Mouse (Mus musculus) frontal cortex, postnatal 36 days (tissue): ENCODE measurements around the gene Atg4a.

Experiments
- DNase-seq, 2 experiments: peaks; one replicate each; pipeline ENCODE4 v3.0.0; 2022; ENCODE audit warnings: low spot score in 2 of 2

Gene Atg4a

DNA sequence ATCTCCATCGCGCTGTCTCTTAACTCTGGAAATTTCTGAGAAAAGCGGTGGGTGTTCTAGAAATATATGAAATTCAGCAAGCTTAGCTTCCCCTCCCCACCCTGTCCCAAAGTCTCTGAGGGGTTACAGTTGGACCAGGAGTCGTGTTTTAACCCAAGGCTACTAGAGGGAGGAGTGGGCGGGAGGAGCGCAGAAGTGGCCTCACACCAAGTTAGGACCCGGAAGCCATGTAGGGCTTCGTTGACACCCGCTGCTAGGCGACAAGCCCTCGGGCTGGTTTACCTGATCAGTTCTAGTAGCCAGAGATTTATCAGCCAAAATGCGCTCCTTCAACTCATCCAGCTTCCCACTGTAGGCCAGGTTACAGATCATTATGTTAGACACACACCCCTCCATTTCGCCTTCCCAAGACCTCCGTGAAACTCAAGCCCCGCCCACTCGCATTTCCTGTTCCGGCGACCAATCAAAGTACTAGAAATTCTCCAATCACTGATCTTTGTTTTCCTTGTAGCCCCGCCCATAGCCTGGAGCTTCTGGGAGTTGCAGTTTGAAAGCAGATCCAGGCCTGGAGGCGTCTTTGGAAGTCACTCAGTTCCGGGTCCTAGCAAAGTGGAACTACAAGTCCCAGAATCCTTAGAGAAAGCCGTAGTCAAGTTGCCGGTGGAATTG, at the start of gene Atg4a, which contains the start of gene Psmd10:
Gene Atg4a (plus strand): TSS at position 636 of the 669 bp plus-strand sequence.
Gene Psmd10 (minus strand): TSS at position 457 of the 669 bp plus-strand sequence.
- peak; percentile 83 to 93 for DNase-seq

DNA sequence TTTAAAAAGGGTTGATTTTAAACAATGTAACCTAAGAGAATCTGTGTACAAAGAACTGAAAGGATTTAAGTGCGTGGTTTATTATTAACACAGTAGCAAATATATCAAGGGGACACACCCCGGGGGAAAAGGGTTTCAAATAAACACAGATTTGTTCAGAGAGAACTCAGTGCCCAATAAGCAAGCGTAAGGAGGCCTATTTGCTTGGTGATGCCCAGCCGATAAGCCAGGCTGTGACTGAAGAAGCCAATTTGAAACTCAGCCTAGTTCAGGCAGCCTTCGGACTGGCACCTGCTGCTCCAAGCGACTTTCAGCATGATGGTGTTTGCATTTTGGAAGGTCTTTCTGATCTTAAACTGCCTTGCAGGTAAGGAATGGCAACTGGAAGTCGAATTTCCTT, 49.3 kb upstream of the Atg4a start, which contains the start of gene Vsig1:
Gene Vsig1 (plus strand): TSS at position 249 of the 400 bp plus-strand sequence.
- DNase-seq: no peak

DNA sequence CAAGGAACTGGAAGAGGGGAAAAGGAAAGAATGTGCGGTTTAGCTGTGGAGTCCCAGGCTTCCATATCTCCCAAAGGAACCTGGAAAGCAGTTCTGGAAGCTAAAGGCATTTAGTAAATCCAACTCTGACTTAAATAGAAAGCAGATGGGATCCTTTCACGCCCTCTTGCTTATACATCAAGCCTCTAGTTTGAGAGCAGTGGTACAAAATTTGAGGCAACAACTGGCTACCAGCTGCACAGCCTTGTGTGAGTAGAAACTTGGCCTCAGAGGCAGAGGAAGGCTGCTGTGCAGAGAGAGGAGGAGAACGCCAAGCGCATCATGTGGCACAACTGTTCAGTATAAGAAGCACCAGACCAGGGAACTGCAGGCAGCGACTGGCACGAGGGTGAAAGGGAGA, 35.4 kb upstream of the Atg4a start:
- DNase-seq: peak; percentile 1 to 16

DNA sequence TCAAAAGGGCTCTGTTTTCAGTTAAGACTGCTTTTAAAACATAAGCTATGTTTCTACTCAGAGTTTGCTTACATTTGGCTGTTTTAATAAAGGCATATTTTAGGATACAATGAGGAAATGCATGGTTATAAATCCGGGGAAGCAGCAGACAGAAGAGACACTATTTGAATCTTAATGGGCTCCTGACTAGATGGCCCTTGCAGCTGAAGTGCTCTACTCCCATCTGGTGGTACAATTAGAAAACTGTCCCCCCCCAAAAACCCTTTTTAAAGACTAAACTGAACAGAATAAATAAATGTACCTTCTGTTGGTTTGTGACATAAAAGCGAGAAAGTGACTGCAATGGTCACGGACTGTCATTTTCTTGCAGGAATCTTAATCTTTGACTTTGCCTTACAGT, 24.6 kb upstream of the Atg4a start:
- DNase-seq: peak in 1 of 2 experiments; percentile 9

DNA sequence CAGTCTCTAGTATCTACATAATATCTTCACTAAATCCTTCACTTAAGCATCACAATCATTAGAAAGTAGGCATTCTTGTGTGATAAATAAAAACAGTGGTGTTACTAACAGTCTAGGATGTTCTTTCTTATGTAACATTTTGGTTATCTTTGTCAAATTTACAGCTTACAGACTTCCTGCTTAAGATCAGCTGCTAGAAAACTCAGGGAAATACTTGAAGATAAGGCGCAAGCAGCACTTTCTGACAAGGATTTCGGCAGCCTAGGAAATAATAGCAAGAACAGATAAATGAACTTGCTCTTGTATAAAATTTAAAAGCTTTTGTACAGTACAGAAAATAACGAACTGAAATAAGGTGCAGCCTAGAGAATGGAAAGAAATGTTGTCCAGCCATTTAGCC, 23.4 kb upstream of the Atg4a start:
- DNase-seq: no peak

DNA sequence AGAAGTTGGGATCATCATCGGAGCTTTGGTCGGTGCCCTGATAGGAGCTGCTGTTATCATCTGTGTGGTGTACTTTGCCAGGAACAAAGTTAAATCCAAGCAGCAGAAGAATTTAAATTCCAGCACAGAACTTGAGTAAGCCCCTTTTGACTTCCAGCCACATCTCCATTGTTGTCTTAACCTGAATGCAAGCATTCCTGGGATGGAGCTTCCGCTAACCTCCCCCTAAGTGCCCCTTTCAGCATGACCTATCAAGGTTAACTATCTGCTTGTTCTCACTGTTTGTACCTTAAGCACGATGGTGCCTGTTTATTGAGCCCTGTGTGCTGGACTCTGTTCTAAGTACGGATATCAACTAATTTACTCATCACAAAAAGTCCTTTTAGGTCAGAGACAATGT, 20.4 kb upstream of the Atg4a start:
- DNase-seq: no peak

DNA sequence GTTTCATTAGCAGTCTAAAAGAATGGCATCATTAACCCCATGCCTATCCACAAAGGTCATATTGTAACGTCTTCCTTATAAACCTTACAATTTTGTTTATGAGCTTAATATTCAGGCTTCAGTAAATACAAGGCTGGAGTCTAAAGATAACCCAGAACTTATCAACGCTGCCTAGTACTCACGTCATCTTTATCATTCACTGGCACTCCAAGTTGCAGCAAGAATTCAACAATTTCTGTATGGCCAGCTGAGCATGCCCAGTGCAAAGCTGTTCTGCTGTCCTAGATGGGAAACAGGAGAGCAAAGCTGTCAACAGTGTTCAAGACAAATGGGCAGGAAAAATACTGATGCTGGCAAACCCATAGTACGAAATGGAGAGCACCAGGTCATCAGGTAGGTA, 3.1 kb upstream of the Atg4a start:
- no peak for DNase-seq

DNA sequence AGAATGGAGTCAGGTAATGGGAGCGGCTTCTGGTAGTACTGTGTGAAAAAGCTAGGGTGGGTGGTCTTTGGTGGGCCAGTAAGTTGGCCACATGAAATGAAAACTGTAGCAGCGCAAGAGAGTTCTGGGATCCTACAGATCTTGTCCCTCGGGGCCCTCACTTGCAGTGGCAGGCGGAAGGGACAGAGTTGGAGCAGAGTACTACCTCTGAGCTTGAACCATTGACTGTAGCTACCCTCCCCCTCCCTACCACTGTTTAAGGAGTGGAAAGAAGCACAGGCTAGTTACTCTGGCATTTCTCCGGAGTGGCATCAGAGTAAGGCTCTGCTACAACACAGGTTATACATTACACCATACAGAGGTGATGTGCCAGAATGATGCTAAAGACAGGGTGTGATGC, 252 bp downstream of the Atg4a start:
- no peak for DNase-seq

DNA sequence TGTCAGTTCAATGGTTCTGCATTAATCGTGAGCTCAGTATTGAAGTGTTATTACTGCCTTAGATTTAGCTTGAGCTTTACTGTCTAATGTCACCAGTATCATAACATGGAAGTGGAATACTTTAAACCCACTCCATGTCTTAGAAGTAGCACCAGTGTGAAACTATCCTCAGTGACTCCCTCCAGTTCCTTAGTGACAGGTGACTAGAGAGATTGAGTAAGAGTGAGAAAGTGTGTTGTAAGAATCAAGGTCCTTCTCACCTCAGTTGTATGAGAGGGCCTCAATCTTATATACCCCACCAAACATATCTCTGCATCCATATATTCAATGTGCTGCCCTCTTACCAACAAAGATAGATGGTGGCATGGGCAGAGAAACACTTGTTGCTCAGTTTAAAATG, 22.2 kb downstream of the Atg4a start:
- DNase-seq: no peak

DNA sequence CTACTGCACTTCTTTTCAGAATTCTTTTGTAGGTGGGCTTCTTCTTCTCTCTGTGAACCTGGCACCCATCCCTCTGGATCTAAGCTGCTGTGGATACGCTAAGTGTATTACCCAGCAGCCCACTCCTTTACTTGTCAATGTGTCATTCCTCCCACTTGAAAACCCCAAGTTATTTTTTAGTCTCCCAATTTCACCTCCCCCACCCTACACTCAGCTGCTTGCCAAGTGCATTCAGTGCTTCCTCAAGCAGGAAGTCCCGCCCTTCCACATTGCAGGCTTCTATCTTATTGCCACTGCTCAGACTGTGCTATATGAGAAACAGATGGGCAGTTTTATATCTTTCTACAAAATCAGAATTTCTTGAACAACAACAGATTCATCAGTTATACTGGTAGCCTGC, 22.8 kb downstream of the Atg4a start:
- peak; percentile 20 to 49 for DNase-seq

DNA sequence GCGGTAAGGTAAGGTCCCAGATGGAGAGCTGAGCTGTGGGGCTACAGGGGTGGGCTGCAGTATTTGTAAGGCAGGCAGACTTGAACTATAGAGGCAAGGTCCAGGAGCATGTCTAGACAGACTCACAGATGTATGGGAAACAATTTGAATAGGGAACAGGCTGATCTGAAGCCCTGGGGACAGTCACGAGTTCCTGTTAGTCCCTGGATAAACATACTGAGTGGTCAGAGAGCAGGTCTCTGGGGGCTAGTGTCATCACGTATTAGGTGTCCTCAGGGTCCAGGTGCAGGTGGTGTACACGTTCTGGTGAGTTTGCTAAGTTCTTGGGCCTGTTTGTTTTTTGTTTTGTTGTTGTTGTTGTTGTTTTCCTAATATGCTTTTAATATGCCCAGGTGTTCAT, 23.5 kb downstream of the Atg4a start:
- no peak for DNase-seq

DNA sequence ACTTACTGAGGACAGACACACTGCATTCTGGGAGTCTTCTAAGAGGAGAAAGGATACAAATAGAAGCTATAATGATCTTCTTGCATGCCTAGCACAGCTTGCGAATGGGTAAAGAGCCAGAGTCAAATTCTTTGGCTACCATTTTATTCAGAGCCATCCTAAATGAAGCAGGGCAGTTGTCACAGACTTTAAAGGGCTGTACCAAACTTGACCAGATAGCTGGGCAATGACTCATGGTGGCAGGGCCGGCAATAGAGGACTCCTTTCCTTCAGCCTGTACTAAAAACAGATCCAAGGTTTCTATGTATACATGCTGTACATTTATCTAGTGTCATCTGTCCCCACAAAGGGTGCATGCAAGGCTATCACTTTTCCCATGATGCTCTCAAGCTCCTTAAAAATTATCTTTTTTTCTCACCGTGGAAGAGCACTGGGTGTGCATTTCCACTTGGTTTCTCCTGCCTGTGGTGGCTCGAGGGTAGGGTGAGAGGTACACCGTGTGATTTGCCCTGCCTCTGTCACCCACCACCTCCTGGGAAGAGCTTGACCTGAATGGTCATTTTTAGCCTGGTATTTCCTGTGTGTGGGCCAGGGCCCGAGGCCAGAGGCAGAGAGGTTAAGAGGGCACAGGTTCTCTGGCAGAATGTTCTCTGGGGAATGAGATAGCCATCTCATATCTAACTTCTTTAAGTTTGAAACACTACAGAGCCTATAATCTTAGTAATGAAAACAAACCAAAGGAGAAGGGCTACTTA, 26.7 kb downstream of the Atg4a start:
- DNase-seq: no peak

DNA sequence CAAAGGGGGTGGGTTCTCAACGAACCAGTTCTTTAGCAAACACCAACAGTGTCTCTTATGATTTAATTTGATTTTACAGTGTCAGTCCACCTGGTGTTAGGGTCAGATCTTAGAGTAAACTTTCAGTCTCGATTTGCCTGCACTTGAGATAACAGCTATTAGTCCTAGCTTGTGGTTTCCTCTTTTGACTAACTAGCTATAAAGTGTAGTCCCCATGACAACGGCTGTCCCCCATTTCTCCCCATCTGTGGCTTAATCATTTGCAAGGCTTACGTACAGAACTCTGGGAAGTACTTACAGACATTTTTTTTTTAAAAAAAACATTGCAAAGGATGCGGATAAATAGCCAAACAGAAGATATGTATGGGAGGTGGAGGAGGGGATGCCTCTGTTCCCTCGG, 28.1 kb downstream of the Atg4a start:
- DNase-seq: no peak

DNA sequence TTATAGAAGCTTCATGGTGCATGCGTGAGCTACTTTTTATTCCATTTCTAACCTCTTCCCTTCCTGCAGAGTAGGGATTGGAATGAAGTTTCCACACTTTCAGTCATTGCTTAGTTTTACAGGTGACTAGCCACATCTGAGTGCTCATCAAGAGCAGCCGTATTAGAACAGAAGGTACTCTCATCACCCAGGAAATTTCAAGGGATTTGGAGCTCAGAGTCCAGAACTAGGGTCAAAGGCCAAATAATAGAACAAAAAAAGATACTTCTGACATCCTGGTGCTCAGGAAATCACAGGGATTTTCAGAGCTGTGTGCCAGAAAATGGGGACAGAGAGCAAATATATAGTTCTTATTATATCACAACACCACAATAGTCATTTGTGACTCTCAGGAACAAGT, 28.5 kb downstream of the Atg4a start:
- DNase-seq: no peak

DNA sequence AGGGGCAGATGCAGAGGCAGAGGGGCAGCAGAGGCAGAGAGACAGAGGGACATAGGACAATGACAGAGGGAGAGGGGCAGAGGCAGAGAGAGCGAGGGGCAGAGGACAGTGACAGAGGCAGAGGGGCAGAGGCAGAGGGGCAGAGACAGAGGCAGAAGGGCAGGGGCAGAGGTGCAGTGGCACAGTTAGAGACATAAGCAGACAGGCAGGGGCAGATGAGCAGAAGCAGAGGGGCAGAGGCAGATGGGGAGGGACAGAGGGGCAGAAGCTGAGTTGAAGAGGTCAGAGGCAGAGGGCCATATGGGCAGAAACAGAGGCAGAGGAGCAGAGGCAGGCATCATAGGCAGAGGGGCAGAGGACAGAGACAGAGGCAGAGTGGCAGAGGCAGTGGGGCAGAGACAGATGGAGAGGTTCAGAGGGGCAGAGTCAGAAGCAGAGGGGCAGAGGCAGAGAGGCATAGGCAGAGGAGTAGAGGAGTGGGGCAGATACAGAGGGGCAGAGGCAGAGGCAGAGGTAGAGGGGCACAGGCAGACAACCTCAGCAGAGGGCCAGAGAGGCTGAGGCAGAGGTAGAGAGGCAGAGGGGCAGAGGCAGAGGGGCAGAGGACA, 40.3 kb downstream of the Atg4a start:
- DNase-seq: no peak

DNA sequence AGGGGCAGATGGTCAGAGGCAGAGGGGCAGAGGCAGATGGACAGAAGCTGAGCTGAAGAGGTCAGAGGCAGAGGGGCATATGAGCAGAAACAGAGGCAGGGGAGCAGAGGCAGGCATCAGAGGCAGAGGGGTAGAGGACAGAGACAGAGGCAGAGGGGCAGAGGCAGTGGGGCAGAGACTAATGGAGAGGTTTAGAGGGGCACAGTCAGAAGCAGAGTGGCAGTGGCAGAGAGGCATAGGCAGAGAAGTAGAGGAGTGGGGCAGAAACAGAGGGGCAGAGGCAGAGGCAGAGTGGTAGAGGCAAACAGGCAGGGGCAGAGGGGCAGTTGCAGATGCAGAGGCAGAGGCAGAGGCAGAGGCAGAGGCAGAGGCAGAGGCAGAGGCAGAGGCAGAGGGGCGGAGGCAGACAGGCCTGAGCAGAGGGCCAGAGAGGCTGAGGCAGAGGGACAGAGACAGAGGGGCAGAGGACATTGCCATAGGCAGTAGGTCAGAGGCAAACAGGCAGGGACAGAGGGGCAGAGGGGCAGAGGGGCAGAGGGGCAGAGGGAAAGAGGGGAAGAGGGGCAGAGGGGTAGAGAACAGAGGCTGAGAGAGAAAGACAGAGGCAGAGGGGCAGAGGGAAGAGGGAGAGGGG, 41.3 kb downstream of the Atg4a start:
- DNase-seq: no peak

DNA sequence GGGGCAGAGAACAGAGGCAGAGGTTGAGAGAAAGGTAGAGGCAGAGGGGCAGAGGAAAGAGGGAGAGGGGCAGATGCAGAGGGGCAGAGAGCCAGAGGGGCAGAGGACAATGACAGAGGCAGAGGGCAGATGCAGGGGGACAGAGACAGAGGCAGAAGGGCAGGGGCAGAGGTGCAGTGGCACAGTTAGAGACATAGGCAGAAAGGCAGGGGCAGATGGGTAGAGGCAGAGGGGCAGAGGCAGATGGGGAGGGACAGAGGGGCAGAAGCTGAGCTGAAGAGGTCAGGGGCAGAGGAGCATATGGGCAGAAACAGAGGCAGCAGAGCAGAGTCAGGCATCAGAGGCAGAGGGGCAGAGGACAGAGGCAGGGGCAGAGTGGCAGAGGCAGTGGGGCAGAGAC, 42.2 kb downstream of the Atg4a start:
- no peak for DNase-seq

DNA sequence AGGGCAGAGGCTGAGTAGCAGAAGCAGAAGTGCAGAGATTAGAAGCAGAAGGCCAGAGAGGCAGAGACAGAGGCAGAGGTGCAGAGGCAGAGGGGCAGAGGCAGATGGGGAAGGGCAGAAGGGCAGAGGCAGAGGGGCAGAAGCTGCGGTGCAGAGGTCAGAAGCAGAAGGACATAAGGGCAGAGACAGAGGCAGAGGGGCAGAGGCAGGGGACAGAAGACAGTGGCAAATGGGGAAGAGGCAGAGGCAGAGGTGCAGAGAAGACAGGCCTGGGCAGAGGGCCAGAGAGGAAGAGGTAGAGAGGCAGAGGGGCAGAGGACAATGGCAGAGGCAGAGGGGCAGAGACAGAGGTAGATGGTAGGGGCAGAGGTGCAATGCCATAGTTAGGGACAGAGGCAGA, 193.0 kb downstream of the Atg4a start:
- DNase-seq: no peak

DNA sequence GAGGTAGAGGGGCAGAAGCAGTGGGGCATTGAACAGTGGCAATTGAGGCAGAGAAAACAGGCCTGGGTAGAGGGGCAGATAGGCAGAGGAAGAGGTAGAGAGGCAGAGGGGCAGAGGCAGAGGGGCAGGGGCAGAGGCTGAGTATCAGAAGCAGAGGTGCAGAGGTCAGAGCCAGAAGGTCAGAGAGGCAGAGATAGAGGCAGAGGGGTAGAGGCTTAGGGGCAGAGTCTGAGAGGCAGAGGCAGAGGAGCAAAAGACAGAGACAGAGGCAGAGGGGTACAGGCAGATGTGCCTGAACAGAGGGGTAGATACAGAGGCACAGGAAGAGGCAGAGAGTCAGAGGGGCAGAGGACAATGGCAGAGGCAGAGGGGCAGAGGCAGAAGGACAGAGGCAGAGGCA, 193.6 kb downstream of the Atg4a start:
- no peak for DNase-seq

DNA sequence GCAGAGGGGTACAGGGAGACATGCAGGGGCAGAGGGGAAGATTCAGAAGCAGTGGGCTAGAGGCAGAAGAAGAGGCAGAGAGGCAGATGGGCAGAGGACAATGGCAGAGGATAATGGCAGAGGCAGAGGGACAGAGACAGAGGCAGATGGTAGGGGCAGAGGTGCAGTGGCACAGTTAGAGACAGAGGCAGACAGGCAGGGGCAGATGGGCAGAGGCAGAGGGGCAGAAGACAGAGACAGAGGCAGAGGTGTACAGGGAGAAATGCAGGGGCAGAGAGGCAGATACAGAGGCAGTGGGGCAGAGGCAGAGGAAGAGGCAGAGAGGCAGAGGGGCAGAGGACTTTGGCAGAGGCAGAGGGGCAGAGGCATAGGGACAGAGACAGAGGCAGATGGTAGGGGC, 194.5 kb downstream of the Atg4a start:
- no peak for DNase-seq

DNA sequence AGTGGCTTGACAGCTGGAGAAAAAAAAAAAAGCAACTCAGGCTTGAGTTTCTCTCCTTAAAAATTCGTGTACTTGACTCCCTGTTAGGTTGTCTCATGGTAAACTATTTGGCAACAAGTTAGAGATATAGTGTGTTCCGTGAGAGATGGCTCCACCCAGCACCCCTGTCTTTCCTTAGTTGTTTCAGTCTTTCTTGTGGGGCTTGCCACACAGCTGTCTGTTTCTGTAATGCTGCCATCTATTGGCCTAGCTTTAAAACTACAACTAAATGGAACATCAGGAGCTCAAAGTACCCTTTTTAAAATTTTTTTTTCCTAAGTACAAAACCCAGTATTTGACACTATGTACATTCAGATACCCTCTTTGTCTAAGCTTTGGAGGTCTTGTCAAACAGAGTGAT, 200.0 kb downstream of the Atg4a start:
- DNase-seq: no peak

DNA sequence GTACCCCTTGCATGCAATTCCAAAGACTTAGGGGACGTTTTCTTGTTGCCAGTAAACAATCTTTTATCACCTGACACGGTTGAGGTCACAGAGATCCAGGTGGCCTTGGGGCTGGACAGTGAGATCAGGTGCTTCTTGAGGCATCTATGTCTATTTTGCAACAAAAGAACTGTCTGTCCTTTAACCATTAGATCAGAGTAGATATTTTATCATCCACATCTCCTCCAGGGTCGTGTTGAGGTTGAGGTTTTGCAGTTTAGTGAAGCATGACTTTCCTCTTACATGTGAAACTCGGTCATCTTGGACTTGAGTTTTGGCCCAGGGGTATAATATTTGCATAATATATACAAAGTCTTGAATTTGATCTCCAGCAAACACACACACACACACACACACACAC, 200.9 kb downstream of the Atg4a start:
- DNase-seq: no peak
